Mouse (Mus musculus) midbrain, embryonic 14.5 days (tissue): ENCODE measurements around the gene Ddx41. TPM values are rescaled to one million over a fixed set of nuclear protein-coding genes. Genes with fewer than 3 reads are reported as not detected.

Experiments
- ATAC-seq: fragments of 200-750 bp; cut with Nextera tagmentation; 2 replicates; pipeline ENCODE4 v1.8.0; 2017; ENCODE audit warnings: moderate number of reproducible peaks, moderate library complexity; ENCODE audit not compliant: low FRiP score, low TSS enrichment
- DNase-seq: peaks from one replicate; pipeline ENCODE4 v3.0.0-alpha.2; 2015
- H3K27ac ChIP-seq: fragments of 300-500 bp; sonication (generic); replicated peaks from 2 replicates; pipeline ENCODE4 v1.5.1; 2014; ENCODE audit warnings: mild to moderate bottlenecking, low read depth, low read length, moderate library complexity
- H3K27me3 ChIP-seq: fragments of 300-500 bp; sonication (generic); 2 replicates; pipeline ENCODE4 v1.6.1; 2014; ENCODE audit warnings: low read length, control low read depth, mixed read lengths; ENCODE audit not compliant: control insufficient read depth, insufficient read depth
- H3K36me3 ChIP-seq: fragments of 300-500 bp; sonication (generic); 2 replicates; pipeline ENCODE4 v1.6.1; 2014; ENCODE audit warnings: low read length, control low read depth; ENCODE audit not compliant: control insufficient read depth, insufficient read depth
- H3K4me1 ChIP-seq: fragments of 300-500 bp; sonication (generic); 2 replicates; pipeline ENCODE4 v1.6.1; 2014; ENCODE audit warnings: mild to moderate bottlenecking, antibody characterized with exemption, low read length, control low read depth; ENCODE audit not compliant: control insufficient read depth, insufficient read depth
- H3K4me2 ChIP-seq: fragments of 300-500 bp; sonication (generic); 2 replicates; pipeline ENCODE4 v1.6.1; 2014; ENCODE audit warnings: mild to moderate bottlenecking, low read length, moderate library complexity
- H3K4me3 ChIP-seq: fragments of 300-500 bp; sonication (generic); replicated peaks from 2 replicates; pipeline ENCODE4 v1.5.1; 2014; ENCODE audit warnings: low read depth, low read length
- H3K9ac ChIP-seq: fragments of 300-500 bp; sonication (generic); replicated peaks from 2 replicates; pipeline ENCODE4 v1.6.1; 2014; ENCODE audit warnings: mild to moderate bottlenecking, low read length, moderate library complexity
- H3K9me3 ChIP-seq: fragments of 300-500 bp; sonication (generic); 2 replicates; pipeline ENCODE4 v1.6.1; 2016; ENCODE audit warnings: low read length, control low read depth, mixed read lengths; ENCODE audit not compliant: control insufficient read depth
- WGBS: fragments of 180-500 bp; shearing (Covaris S2); extraction: QIAGEN DNeasy Blood & Tissue Kit; methylation state at CpG from one replicate; pipeline ENCODE4 v1.1.7; 2014; 5-methylcytosine and 5-hydroxymethylcytosine counted together
- polyA plus RNA-seq: library from polyadenylated mRNA; unstranded; fragments of >200 nt; fragmentation: Nextera tagmentation; extraction: Ambion mirVana; gene quantifications from 2 replicates; pipeline ENCODE4 v1.2.1, GENCODE M21; 2014

Gene Ddx41
- polyA plus RNA-seq, 1 experiment from 2014 or later, result 56.2 TPM

GRCm38 (mm10) chr13:55527834-55528772 lies 8.4 kb downstream of the Ddx41 start:
- ATAC-seq (no peak), DNase-seq (no peak)
- Histone ChIP-seq H3K9ac (no peak overlapping the region), H3K27ac (no peak overlapping the region), H3K4me3 (no peak overlapping the region), H3K4me1 (no peaks in the 10 kb centered on the region), H3K9me3 (no peaks in the 10 kb centered on the region), H3K4me2 (no peak overlapping the region), H3K36me3 (peaks cover 48% of the 10 kb centered on the region), H3K27me3 (no peaks in the 10 kb centered on the region)
- WGBS, result 85% methylated on average over 18 of the region's 18 CpGs

GRCm38 (mm10) chr13:55527212-55527611 lies 9.2 kb downstream of the Ddx41 start:
- H3K36me3 ChIP-seq, result peaks cover 41% of the 10 kb centered on the region
- ATAC-seq (no peak), DNase-seq (no peak)
- no peaks in the 10 kb centered on the region for H3K4me1 ChIP-seq
- no peaks in the 10 kb centered on the region for H3K9me3 ChIP-seq
- WGBS, result 87% methylated on average over 16 of the region's 16 CpGs
- no peak overlapping the region for H3K27ac ChIP-seq
- no peak overlapping the region for H3K9ac ChIP-seq
- H3K4me3 ChIP-seq, result no peak overlapping the region
- H3K27me3 ChIP-seq, result no peaks in the 10 kb centered on the region
- H3K4me2 ChIP-seq, result no peak overlapping the region

GRCm38 (mm10) chr13:55525733-55526553 lies 10.5 kb downstream of the Ddx41 start:
- Histone ChIP-seq H3K4me2 (no peak overlapping the region), H3K36me3 (peaks cover 29% of the 10 kb centered on the region), H3K27ac (no peak overlapping the region), H3K4me1 (no peaks in the 10 kb centered on the region), H3K27me3 (no peaks in the 10 kb centered on the region), H3K9me3 (no peaks in the 10 kb centered on the region), H3K9ac (no peak overlapping the region), H3K4me3 (no peak overlapping the region)
- WGBS, result 81% methylated on average over 16 of the region's 16 CpGs
- ATAC-seq, result no peak
- no peak for DNase-seq

GRCm38 (mm10) chr13:55523951-55524600 lies 12.4 kb downstream of the Ddx41 start:
- ATAC-seq, result no peak
- H3K36me3 ChIP-seq, result peaks cover 11% of the 10 kb centered on the region
- WGBS, result 89% methylated on average over 23 of the region's 23 CpGs
- H3K4me1 ChIP-seq, result no peaks in the 10 kb centered on the region
- no peaks in the 10 kb centered on the region for H3K27me3 ChIP-seq
- no peaks in the 10 kb centered on the region for H3K9me3 ChIP-seq
- no peak overlapping the region for H3K4me3 ChIP-seq
- DNase-seq, result no peak
- H3K4me2 ChIP-seq, result no peak overlapping the region
- no peak overlapping the region for H3K27ac ChIP-seq
- H3K9ac ChIP-seq, result no peak overlapping the region

- WGBS, result 67% methylated on average over 17 of the region's 17 CpGs
- DNase-seq, result no peak
- no peaks in the 10 kb centered on the region for H3K27me3 ChIP-seq
- H3K9ac ChIP-seq, result no peak overlapping the region
- H3K4me1 ChIP-seq, result no peaks in the 10 kb centered on the region
- ATAC-seq, result no peak
- no peak overlapping the region for H3K4me3 ChIP-seq
- H3K36me3 ChIP-seq, result peaks cover 3% of the 10 kb centered on the region; the same call in 1 of the 2 replicates
- no peak overlapping the region for H3K4me2 ChIP-seq
- no peak overlapping the region for H3K27ac ChIP-seq
- H3K9me3 ChIP-seq, result no peaks in the 10 kb centered on the region
These were observed 13.2 kb downstream of the Ddx41 start for GRCm38 (mm10) chr13:55523278-55523677.

GRCm38 (mm10) chr13:55522730-55523129 lies 13.7 kb downstream of the Ddx41 start:
- no peaks in the 10 kb centered on the region for H3K9me3 ChIP-seq
- 54% methylated on average over 8 of the region's 8 CpGs for WGBS
- H3K4me1 ChIP-seq, result no peaks in the 10 kb centered on the region
- H3K4me2 ChIP-seq, result no peak overlapping the region
- H3K27ac ChIP-seq, result no peak overlapping the region
- no peak overlapping the region for H3K9ac ChIP-seq
- no peak for ATAC-seq
- no peak overlapping the region for H3K4me3 ChIP-seq
- H3K36me3 ChIP-seq, result peaks cover 3% of the 10 kb centered on the region; the same call in 1 of the 2 replicates
- DNase-seq, result no peak
- no peaks in the 10 kb centered on the region for H3K27me3 ChIP-seq

- no peaks in the 10 kb centered on the region for H3K27me3 ChIP-seq
- no peak overlapping the region for H3K4me3 ChIP-seq
- H3K4me2 ChIP-seq, result no peak overlapping the region
- no peaks in the 10 kb centered on the region for H3K4me1 ChIP-seq
- 87% methylated on average over 4 of the region's 4 CpGs for WGBS
- no peaks in the 10 kb centered on the region for H3K9me3 ChIP-seq
- no peak overlapping the region for H3K9ac ChIP-seq
- DNase-seq (no peak), ATAC-seq (no peak)
- H3K36me3 ChIP-seq, result peaks cover 3% of the 10 kb centered on the region; the same call in 1 of the 2 replicates
- no peak overlapping the region for H3K27ac ChIP-seq
These were observed 16.9 kb downstream of the Ddx41 start for GRCm38 (mm10) chr13:55519606-55520005.

- Histone ChIP-seq H3K27ac (no peak overlapping the region), H3K9me3 (no peaks in the 10 kb centered on the region), H3K4me1 (peaks cover 5% of the 10 kb centered on the region), H3K27me3 (no peaks in the 10 kb centered on the region), H3K4me2 (no peak overlapping the region), H3K36me3 (no peaks in the 10 kb centered on the region), H3K9ac (no peak overlapping the region), H3K4me3 (no peak overlapping the region)
- ATAC-seq (no peak), DNase-seq (peak; percentile 93)
- WGBS, result 5% methylated on average over 5 of the region's 5 CpGs
These were observed 19.5 kb downstream of the Ddx41 start for GRCm38 (mm10) chr13:55516955-55517354.
